Comparison of ENCODE assay signal across 27 mouse cellular contexts in the genomic region with DNA sequence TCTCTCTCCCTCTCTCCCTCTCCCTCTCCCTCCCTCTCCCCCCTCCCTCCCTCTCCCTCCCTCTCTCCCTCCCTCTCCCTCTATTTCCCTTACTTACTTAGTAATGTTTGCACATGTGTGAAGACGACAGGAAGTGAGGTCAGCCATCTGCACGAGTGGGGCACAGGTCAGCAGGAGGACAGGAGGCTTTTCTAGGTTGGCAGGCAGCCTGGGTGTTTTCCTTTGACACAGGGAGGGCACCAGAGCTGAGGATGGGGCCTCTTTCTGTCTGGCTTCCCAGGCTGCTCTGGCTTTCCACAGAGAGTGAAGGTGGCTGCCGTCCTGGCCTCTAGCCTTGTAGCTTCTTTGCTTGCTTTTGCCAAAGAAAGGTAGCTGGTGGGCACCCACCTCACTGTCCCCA. TPM values are rescaled to one million over a fixed set of nuclear protein-coding genes. Genes with fewer than 3 reads are reported as not detected.
"Had no signal": no experiment of that assay in that cellular context is flagged by ENCODE, and none has a peak within 500 bp of the region (broad histone marks: within the 10 kb centered on the region; RNA-seq: fewer than 3 reads in every experiment).

No protein-coding gene starts in this region.

- H3K27me3 ChIP-seq: heart, embryonic 12.5 days had no signal

- H3K4me2 ChIP-seq: heart, embryonic 12.5 days; hindbrain, embryonic 12.5 days; hindbrain, embryonic 14.5 days; limb, embryonic 12.5 days; liver, embryonic 13.5 days; liver, embryonic 15.5 days had no signal

- H3K9me3 ChIP-seq: heart, embryonic 10.5 days; heart, embryonic 12.5 days; hindbrain, embryonic 10.5 days; hindbrain, embryonic 12.5 days; limb, embryonic 12.5 days; liver, embryonic 13.5 days; liver, embryonic 15.5 days had no signal

- H3K4me3 ChIP-seq: gastrocnemius, adult 2 months; heart, embryonic 10.5 days; heart, embryonic 12.5 days; hindbrain, embryonic 10.5 days; hindbrain, embryonic 12.5 days; limb, embryonic 12.5 days; liver, embryonic 13.5 days; liver, embryonic 15.5 days had no signal

- DNase-seq: gastrocnemius, adult 2 months; gastrocnemius, postnatal 10 days; gastrocnemius, postnatal 25 days; heart, adult 18-20 months; heart, postnatal 10 days; heart, postnatal 4 days; kidney, adult 18-20 months; kidney, postnatal 10 days; kidney, postnatal 36 days; layer of hippocampus, adult 9-11 months; layer of hippocampus, postnatal 36 days; left cerebral cortex, postnatal 4 days; liver, embryonic 13.5 days had no signal

- ATAC-seq: forebrain, embryonic 16.5 days; hindbrain, embryonic 16.5 days; inflammation-experienced regulatory T-cells, adult 6 months; intestine, embryonic 16.5 days had no signal

- H3K9ac ChIP-seq: heart, embryonic 12.5 days; hindbrain, embryonic 12.5 days; hindbrain, embryonic 14.5 days; limb, embryonic 12.5 days; liver, embryonic 13.5 days; liver, embryonic 15.5 days had no signal

- H3K27ac ChIP-seq: gastrocnemius, adult 2 months; heart, embryonic 10.5 days; hindbrain, embryonic 10.5 days; hindbrain, embryonic 12.5 days; hindbrain, embryonic 14.5 days; limb, embryonic 12.5 days; liver, embryonic 13.5 days; liver, embryonic 15.5 days had no signal

RNA-seq across cellular contexts. Expression of a gene that starts 43.7 kb away (rescaled TPM):
- polyA plus RNA-seq: heart, embryonic 14.5 days; hindbrain, embryonic 10.5 days; inflammation-experienced regulatory T-cells, adult 6 months; intestine, embryonic 16.5 days; kidney, embryonic 14.5 days; large intestine, adult 2 months; limb, embryonic 12.5 days; liver, embryonic 13.5 days; liver, embryonic 15.5 days had no signal
